Mouse (Mus musculus): ENCODE results near the gene Gatad2b.
"Not testable (repeated sequence)": the region's sequence is repeated elsewhere in the genome, so short reads cannot be mapped to it uniquely, and the experiment has no call there.

The Gatad2b gene

DNA sequence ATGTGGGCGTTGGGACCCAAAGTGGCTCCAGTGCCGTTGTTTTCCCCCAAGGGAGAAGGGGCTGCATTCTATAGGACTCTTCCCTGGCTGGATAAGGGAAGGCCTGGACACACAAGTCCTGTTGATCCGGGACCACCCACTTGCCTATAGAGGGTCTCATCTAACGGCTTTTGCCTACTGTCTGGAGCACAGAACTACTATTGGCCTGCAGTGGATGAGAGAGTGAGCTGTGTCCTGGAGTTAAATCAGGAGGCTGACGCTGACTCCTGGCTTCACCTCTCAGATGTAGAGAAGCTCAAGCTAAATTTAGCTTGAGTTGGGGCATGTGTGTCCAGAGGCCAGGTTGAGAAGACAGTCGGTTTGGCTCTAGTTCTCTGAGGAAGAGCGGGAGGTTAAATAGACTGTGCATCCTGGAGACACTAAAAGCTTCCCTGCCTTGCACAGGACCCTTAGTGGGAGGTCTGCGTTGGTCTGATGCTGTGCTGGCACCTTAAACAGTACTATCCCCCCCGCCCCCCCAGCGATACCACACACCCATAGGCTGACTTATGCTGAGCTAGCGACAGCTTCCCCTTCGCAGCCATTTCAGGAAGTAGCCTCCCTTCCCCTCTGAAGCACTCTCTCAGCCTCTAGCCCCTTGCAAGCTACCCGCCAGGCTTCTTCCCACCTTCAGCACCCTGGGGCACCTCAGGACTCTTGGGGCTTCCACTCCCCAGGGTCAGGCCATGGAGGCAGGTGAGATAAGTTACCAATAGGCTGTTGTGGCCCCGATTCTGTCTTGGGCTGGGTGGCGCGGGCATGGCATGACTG, 26.8 kb upstream of the Gatad2b start:
- DNase-seq: no peak

DNA sequence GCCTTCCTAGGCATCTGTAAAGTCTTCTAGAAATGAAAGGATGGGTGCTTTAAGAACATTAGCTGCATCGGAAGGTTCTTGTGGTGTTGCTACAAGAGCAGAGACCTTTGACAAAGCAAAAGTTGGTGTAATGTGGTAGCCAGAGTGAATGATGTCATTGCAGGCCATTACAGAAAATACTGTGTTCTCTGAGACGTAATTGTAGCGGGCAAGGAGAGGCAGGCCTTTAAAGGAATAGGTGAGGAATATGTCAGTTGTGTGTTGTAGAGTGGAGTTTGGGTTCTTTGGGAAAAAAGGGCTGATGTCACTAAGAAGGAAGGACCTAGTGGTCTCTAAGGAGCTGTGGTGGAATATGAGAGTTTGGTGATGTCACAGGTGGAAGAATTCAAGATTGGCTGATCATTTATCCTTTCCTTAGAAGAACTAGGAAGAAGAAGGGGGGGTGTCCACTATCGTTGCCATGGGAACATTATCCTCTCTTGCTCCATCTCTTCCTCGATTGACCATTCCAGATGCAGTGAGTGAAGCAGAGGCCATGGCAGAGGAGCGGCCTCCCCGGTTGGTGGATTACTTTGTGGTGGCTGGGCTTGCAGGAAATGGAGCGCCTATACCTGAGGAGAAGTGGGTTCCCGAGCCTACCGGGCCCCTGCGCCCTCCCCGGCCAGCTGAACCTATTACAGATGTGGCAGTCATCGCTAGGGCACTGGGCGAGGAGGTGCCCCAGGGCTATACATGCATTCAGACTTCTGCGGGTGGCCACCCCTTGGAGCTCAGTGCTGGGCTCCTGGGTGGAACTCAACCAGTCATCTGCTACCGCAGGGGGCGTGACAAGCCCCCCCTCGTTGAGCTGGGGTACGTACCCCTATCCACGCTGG, 25.8 kb upstream of the Gatad2b start:
- no peak for DNase-seq

DNA sequence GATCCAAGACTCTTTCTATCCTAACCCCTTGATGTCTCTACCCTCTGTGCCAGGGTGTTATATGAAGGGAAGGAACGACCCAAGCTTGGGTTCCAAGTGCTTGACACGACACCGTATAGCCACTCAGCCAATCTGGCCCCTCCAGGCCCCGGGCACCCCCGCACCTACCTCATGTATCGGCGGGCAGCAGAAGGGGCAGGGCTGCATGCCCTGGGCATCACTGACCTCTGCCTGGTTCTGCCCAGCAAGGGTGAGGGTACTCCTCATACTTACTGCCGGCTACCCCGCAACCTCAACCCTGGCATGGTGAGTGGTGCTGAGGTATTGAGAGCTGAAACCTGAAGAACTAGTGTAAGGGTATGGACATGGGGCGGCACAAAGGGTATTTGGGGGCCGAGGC, 24.8 kb upstream of the Gatad2b start:
- no peak for DNase-seq

DNA sequence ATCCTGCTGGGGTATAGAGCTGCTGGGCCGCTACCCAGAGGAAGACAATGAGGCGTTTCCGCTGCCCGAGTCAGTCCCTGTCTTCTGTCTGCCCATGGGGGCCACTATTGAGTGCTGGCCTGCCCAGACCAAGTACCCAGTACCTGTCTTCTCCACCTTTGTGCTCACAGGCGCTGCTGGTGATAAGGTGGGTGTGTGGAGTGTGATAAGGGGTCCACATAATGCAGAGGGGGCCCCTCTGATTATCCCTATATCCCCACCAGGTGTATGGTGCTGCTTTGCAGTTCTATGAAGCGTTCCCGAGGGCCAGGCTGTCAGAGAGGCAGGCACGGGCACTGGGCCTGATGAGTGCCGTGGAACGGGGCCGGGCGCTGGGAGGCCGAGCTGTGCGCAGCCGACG, 24.0 kb upstream of the Gatad2b start:
- DNase-seq: no peak

DNA sequence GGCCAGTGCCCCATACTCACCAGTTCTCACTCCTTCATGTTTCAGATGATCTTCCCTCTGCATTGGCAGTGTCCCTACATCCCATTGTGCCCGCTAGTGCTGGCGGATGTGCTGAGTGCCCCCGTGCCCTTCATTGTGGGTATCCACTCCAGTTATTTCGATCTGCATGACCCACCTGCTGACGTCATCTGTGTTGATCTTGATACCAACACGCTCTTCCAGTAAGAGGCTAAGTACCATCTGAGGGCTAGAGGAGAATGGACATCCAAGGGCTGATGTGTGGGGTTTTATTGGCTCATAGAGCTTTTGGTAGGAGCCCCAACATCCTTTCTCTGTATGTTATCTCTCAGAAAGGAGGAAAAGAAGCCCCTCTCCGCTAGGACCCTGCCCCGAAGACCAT, 22.2 kb upstream of the Gatad2b start:
- no peak for DNase-seq

DNA sequence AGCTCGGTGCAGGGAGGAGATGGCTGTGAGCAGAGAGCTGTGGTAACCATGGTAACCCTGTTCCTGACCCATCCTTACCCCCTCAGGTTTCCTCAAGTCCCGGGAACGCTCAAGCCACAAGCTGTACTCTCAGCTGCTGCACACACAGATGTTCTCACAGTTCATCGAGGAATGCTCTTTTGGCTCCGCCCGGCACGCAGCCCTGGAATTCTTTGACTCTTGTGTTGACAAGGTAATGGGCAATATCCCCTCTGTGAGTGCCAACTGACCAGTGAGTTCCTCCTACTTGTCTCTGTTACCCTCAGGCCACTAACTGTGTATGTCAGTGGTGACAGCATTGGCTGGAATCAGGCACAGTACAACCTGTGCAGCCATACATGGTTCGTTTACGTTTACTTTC, 20.8 kb upstream of the Gatad2b start:
- DNase-seq: no peak

DNA sequence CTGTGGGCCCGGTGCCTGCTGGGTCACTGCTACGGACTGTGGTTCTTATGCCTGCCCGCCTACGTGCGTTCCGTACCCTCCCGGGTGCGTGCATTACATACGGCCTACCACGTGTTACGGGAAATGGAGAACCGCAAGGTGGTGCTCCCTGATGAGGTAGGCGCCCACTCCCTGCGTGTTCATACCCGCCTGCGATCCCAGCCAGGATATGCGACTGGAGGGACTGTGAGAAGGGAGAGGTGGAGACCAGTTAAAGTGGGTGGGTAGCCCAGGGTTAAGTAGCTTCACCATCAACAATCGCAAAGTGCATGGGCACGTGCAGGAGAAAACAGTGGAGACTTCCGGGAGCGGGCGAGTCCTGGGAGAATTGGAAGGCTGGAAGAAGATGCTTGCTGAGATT, 19.1 kb upstream of the Gatad2b start:
- no peak for DNase-seq

DNA sequence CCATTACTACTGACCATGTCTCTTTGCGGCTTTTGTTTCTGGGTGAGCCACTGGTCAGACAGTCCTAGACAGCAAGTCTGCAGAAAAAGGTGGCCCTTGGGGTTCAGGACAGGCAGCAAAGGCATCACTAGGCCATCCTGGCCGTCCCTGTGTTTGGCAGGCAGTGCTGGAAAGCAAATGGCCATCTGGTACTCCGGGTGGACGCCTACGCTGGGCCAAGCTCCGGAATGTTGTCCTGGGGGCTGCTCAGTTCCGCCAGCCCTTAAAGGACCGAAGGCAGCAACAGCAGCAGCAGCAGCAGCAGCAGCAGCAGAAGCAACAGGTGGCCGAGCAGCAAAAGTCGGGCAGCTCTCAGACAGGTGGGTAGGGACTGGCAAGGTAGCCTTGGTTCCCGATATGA, 17.7 kb upstream of the Gatad2b start:
- DNase-seq: no peak

DNA sequence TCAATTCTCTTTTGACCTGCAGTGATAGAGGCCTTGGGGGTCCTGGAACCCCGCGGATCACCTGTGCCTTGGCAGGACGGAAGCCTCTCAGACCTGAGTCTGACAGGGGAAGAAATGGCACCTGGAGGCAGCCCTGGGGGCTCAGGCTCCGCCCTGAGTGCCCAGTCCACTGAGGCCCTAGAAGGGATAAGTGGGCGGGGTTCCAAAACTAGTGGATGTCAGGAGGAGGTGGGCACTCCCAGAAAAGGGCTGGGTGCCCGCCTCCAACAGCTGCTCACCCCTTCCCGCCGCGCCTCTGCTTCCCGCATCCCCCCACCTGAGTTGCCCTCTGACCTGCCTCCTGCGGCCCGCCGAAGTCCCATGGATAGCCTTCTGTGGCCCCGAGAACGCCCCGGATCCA, 16.1 kb upstream of the Gatad2b start:
- no peak for DNase-seq

DNA sequence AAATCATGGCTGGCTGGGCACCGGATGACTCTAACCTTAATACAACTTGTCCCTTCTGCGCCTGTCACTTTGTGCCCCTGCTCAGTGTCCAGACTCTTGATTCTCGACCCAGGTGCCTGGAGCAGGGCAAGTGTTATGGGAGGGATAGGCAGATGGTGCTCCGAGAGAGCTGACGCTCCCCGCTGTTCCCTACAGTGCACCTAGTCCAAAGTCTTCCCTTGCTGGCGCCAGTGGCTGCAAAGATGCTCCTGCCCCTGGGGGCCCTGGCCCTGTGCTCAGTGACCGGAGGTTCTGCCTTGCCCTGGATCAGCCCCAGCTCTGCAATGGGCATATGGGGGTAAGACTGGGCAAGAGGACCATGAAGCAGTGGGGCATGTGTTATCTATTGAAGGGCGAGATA, 15.2 kb upstream of the Gatad2b start:
- no peak for DNase-seq

DNA sequence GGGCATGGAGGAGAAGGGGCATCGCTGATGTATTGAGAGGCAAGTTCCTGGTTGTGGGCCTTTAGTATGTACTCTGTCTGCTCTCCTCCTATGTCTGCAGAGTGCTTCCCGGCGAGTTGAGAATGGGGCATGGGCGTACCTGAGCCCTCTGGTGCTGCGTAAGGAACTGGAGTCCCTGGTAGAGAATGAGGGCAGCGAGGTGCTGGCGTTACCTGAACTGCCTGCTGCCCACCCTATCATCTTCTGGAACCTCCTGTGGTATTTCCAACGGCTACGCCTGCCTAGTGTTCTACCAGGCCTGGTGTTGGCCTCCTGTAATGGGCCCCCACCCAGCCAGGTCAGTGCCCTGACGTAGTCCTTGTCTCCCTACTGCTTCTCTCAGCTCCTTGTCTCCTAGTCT, 14.8 kb upstream of the Gatad2b start:
- no peak for DNase-seq

DNA sequence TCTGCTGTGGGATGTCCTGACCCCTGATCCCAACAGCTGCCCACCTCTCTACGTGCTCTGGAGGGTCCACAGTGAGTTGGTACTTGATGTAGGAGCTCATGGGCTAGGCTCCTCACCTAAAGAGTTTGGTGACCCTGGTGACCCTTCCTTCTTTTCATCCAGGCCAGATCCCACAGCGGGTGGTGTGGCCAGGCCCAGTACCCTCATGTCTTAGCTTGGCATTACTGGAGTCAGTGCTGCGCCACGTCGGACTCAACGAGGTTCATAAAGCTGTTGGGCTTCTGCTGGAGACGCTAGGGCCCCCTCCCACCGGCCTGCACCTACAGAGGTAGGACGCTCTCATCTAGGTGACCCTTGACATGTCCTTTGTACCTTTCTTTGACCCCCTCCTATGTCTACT, 13.8 kb upstream of the Gatad2b start:
- DNase-seq: no peak

DNA sequence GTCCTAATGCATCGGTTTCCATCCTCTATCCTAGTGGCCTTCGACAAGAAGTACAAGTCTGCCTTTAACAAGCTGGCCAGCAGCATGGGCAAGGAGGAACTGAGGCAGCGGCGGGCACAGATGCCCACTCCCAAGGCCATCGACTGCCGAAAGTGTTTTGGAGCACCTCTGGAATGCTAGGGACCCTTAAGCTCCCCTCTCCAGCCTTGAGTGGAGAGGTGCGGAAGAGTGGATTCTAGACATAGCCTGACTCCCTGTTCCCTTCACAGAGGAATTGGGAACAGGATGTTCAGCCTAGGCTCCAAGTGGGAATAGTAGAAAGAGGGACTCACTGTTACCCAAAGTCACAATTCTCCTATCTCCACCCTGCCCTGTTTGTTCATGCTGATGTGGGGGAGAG, 13.2 kb upstream of the Gatad2b start:
- no peak for DNase-seq

DNA sequence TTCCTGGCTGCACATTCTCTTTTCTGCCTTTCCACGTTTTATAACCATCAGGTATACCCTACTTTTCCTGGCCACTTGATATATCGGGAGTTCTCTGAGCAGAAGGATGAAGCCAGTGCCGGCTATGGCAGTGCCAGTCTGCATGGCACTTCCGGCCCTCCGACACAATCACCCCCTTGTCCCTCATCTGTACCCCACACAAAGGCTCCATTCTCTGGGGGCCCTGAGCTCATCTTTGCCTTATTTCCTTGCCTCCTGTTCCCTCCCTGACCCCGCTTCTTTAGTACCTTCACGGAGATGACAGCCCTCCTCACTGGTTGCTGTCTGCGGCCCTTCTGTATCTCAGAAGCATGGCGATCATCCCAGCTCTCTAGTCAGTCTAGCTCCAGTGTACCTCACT, 12.3 kb upstream of the Gatad2b start:
- no peak for DNase-seq

DNA sequence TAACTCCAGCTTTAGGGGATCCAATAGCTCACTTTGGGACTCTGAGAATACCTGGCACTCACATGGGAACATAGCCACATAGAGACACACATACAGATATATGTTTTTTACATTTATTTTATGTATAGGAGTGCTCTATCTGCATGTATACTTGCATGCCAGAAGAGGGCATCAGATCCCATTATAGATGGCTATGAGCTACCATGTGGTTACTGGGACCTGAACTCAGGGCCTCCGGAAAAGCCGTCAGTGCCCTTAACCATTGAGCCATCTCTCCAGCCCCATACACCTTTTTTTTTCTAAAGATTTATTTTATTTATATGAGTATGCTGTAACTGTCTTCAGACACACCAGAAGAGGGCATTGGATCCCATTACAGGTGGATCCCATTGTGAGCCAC, 8.8 kb upstream of the Gatad2b start:
- DNase-seq: no peak

DNA sequence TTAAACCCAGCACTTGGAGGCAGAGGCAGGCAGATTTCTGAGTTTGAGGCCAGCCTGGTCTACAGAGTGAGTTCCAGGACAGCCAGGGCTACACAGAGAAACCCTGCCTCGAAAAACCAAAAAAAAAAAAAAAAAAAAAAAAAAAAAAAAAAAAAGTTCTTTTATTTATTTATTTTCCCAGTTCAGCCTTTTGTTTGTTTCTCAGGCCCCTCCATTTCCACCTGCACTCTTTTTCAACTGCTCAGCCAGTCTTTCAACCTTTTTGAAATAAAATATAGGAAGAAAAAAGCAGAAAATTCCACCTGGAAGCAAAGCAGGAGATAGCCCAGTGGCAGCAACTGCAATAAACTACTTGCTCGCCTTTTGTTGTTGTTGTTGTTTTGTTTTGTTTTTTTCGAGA, 3.6 kb upstream of the Gatad2b start:
- DNase-seq: not testable (repeated sequence)

DNA sequence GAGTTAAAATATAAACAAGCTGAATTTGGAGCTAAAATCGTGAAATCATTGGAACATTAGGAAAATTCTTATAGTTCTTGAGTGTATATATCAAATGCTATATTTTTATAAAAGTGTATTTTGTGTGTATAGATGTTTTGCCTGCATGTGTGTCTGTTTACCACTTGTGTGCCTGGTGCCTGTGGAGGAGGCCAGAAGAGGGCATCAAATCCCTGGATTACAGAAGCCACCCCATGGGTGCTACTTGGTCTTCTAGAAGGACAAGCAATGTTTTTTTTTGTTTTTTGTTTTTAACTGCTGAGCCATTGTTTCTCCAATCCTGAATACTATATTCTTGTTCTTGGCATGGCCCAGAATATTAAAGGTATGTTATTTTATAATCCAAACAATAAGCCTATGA, 2.4 kb upstream of the Gatad2b start:
- DNase-seq: no peak

DNA sequence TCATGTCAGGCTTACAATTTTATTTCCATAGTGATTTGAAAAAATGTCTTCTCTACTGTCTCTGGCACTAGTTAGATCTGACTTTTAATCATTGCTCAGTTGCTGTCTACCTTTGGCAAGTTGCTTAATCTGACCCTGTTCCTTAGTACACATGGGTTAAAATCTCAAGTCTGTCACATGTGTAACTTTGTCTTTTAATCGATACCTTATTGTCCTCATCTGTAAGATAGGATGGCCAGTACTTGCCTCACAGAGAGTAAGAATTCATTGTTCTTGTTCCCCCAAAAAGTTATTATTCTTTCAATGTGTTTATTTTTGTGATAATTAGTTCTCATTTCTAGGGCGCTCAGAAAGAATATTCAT, 1.0 kb upstream of the Gatad2b start:
- DNase-seq: no peak

DNA sequence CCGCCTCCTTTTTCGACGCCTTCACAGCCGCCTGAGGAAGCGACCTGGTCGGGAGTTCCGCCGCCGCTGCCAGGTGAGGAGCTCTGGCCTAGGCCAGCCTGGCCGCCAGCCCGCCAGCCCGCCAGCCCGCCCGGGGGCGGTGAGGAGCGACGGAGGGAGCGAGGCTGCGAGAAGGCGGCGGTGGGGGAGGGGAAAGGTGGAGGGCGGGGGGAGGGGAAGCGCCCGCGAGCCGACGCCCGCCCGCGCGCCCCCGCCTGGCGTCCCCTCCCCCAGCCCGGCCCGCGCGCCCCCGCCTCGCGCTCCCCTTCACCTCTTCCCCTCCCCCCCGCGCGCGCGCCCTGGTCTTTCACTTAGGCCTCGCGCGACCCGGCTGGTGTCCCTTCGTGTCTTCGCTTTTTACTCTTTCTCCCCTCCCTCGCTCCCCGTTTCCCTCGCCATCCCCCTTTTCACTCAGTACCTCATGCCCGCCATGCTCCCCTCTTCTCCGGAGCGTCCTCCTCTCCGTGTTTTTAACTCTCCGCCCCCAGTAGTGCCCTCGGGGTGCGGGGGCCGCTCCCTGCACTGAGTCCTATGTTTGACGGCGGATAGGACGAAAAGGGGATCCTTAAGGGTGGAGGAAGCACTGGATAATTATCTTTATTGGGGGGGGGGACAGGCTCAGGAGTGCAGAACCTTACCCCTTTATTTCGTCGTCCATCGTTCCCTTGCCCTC, 530 bp downstream of the Gatad2b start:
- peak; percentile 84 for DNase-seq

DNA sequence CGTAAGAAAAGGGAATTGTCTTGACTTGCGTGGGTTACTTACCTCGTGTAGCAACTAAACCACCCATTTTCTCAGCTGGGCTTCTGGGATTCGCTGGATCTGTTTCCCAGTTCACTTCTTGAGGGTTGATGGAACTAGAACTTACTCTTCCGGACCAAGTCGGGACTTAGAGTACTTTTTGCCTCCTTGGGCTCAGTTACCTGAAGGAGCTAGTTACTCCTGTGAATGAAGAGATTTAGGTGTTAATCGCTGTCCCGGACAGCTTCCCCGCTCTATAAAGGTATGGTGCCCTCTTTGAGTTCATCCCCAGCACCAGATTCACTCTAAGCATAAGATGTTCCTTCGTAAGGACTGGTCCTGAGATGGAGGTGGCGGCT, 1.1 kb downstream of the Gatad2b start:
- no peak for DNase-seq

DNA sequence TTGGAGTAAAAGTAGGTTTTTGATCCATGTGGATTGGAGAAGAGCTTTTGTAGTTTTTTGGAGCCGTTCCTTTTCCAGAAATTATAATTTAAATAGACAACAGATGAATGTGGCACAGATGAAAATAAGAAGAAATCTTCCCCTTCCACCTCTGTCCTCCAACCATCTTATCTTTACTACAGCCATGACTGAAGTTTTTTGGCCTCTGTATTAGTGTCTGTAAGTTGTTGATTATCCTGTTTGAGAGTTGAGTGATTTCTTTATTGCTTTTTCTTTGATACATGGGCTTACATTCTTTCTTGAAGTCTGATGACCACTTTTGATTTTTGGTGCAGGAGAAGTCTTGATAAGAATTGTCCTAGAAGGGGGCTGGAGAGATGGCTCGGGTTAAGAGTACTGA, 1.7 kb downstream of the Gatad2b start:
- DNase-seq: no peak

DNA sequence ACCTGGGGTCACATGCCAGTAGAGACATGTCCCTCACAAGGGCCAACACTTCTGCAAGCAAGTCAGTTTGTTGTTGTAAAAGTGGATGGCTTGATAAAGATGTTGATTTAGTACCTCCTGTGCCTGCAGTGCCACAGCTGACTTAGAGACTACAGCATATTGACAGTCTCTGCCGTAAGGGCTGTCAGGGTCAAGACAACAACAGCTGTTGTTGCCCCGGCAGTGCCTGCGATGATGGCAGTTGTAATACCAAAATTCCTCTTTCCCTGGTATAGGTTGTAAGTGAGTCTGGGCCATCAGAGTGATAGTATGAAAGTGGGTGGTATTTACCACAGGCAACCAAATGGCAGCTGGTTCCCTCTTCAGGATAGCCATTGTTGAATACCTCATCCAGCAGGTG, 12.8 kb downstream of the Gatad2b start:
- DNase-seq: no peak

DNA sequence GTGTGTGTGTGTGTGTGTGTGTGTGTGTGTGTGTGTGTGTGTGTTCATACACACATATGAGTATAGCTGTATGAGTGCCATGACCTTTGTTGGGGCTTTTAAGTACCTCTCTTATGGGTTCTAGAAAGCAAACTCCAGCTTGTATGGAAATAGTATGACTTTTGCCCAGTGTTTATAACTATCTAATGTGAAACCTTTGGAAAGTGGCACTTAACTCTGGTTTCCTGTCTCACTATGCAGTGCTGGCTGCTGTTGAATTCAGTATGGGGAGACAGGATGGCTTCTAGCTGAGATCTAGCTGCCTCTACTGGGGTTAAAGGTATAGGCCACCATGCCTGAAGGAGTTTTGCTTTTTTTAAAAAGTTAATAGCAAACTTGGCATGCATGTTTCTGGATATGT, 16.6 kb downstream of the Gatad2b start:
- no peak for DNase-seq

DNA sequence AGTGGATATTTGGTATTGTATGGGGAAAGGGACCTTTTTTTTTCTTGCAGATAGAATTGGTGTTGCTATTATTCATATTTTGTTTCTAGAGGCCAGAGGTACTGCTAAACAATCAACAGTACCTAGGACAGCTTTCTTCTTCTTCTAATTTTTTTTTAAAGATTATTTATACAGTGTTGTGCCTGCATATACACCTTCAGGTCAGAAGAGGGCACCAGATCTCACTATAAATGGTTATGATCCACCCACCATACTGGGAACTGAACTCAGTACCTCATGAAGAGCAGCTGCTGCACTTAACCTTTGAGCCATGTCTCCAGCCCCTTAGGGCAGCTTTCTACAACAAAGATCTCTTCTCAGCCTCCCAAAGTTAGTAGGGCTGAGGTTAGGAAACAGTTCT, 20.4 kb downstream of the Gatad2b start:
- DNase-seq: no peak

All from retina, postnatal 1 day (tissue).